Mouse (Mus musculus) embryonic facial prominence, embryonic 10.5 days (tissue): ENCODE data around the gene Klhl32. TPM values are rescaled to one million over a fixed set of nuclear protein-coding genes. Genes with fewer than 3 reads are reported as not detected.
"Not testable (repeated sequence)": the region's sequence is repeated elsewhere in the genome, so short reads cannot be mapped to it uniquely, and the experiment has no call there.

Experiments used
- DNase-seq: peaks from one replicate; pipeline ENCODE4 v3.0.0-alpha.2; 2017; ENCODE audit warnings: low spot score
- H3K27ac ChIP-seq: fragments of 300-500 bp; sonication (generic); replicated peaks from 2 replicates; pipeline ENCODE4 v1.5.1; 2016; ENCODE audit warnings: mild to moderate bottlenecking
- H3K27me3 ChIP-seq: fragments of 300-500 bp; sonication (generic); replicated peaks from 2 replicates; pipeline ENCODE4 v1.6.1; 2016; ENCODE audit warnings: low read depth, mild to moderate bottlenecking; ENCODE audit not compliant: poor library complexity, severe bottlenecking
- H3K36me3 ChIP-seq: fragments of 300-500 bp; sonication (generic); replicated peaks from 2 replicates; pipeline ENCODE4 v1.6.1; 2016; ENCODE audit warnings: mild to moderate bottlenecking, moderate library complexity
- H3K4me1 ChIP-seq: fragments of 300-500 bp; sonication (generic); 2 replicates; pipeline ENCODE4 v1.6.1; 2016
- H3K4me3 ChIP-seq: fragments of 300-500 bp; sonication (generic); 2 replicates; pipeline ENCODE4 v1.5.1; 2016; ENCODE audit warnings: mild to moderate bottlenecking, moderate library complexity
- H3K9me3 ChIP-seq: fragments of 300-500 bp; sonication (generic); 2 replicates; pipeline ENCODE4 v1.6.1; 2016; ENCODE audit warnings: mild to moderate bottlenecking
- WGBS: fragments of 180-500 bp; shearing (Covaris S2); methylation state at CpG from one replicate; pipeline ENCODE4 v1.1.7; 2016; 5-methylcytosine and 5-hydroxymethylcytosine counted together
- polyA plus RNA-seq: library from polyadenylated mRNA; unstranded; fragments of >200 nt; fragmentation: Nextera tagmentation; extraction: Ambion mirVana; gene quantifications from 2 replicates; pipeline ENCODE4 v1.2.1, GENCODE M21; 2016

Klhl32 gene
- polyA plus RNA-seq, 1 experiment from 2014 or later: 2.3 TPM

DNA sequence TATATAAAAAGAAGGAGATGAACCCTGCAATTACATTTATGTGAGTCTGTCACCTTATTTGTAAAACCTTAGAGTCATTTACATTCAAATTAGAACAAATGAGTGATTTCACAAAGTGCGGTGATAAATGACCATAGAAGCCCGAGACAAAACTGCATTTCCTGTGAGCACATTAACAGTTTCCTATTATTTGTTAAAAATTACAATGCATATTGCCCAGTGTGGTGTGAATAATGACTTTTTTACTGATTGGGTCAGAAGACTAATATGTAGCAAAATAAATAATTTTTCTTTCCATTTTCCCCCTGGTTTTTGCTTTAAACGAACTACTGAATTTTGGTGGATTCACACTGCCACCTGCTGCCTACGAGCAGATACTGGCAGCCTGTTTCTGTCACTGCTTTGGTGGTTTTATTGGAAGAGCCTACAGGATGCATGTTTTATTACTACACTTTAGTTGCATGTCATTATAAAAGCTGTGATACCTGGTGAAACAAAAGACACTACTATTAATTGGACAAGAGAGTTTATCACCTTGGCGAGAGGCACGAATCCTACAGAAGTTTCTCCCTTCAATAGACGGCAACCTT is 152.3 kb downstream of the Klhl32 start:
- Histone ChIP-seq H3K27ac (no peak overlapping the region), H3K4me3 (no peak overlapping the region), H3K4me1 (no peaks in the 10 kb centered on the region), H3K27me3 (no peaks in the 10 kb centered on the region), H3K9me3 (no peaks in the 10 kb centered on the region), H3K36me3 (no peaks in the 10 kb centered on the region)
- WGBS: 74% methylated on average over 7 of the region's 7 CpGs
- DNase-seq: peak; percentile 13

- no peaks in the 10 kb centered on the region for H3K36me3 ChIP-seq
- 79% methylated on average over 2 of the region's 2 CpGs for WGBS
- H3K9me3 ChIP-seq: no peaks in the 10 kb centered on the region
- H3K4me1 ChIP-seq: no peaks in the 10 kb centered on the region
- no peak overlapping the region for H3K27ac ChIP-seq
- no peaks in the 10 kb centered on the region for H3K27me3 ChIP-seq
- no peak overlapping the region for H3K4me3 ChIP-seq
- DNase-seq: no peak
Observed at GRCm38 (mm10) chr4:24680080-24680479, 170.8 kb downstream of the Klhl32 start.

GRCm38 (mm10) chr4:24670007-24670406 is 180.9 kb downstream of the Klhl32 start:
- no peaks in the 10 kb centered on the region for H3K36me3 ChIP-seq
- H3K9me3 ChIP-seq: no peaks in the 10 kb centered on the region
- H3K27me3 ChIP-seq: no peaks in the 10 kb centered on the region
- no peak overlapping the region for H3K27ac ChIP-seq
- no peak overlapping the region for H3K4me3 ChIP-seq
- DNase-seq: no peak
- no peaks in the 10 kb centered on the region for H3K4me1 ChIP-seq
- WGBS: 86% methylated on average over 10 of the region's 10 CpGs

DNA sequence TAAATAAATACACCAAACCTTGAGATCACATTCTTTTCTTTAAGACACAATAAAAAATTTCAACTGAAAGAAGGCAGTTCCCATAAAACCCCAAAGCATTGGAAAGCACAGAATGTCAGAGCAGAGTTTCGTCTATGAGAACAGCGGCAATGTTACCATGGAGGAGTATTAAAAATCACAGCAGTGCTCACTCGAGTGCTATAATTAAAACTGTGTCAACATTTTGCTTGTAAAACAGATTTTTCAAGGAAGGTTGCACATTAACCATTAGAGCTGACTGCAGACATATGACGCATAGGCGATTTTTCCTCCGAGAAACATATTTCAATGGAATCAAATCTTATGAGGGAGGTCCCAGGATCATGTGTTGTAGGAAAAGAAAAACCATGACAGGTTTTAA is 191.7 kb downstream of the Klhl32 start:
- no peak overlapping the region for H3K4me3 ChIP-seq
- H3K9me3 ChIP-seq: no peaks in the 10 kb centered on the region
- H3K27me3 ChIP-seq: no peaks in the 10 kb centered on the region
- WGBS: 94% methylated on average over 6 of the region's 6 CpGs
- H3K4me1 ChIP-seq: no peaks in the 10 kb centered on the region
- DNase-seq: no peak
- H3K27ac ChIP-seq: no peak overlapping the region
- H3K36me3 ChIP-seq: no peaks in the 10 kb centered on the region

DNA sequence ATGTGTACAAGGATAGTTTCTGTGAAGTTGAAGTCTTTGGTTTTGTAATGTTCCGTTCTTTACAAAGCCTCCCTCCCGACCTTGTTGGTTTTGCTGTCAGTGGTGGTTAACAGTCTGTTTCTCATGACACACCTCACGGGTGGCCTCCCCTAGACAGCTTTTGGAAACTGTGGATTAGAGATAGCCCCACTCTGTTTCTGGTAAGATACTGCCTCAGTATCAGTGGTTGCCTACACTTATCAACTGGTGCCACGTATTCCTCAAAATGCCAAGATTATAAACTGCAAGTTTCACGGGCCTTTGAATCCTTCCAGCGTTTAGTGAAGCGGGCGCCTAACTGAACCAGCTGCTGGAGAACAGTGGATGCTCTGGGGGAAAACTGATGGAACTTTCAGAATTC is 206.2 kb downstream of the Klhl32 start:
- DNase-seq, H3K27ac ChIP-seq, H3K9me3 ChIP-seq, H3K27me3 ChIP-seq, H3K4me3 ChIP-seq, H3K36me3 ChIP-seq, H3K4me1 ChIP-seq: not testable (repeated sequence)
- WGBS: 94% methylated on average over 7 of the region's 8 CpGs

- 82% methylated on average over 2 of the region's 2 CpGs for WGBS
- DNase-seq: no peak
- Histone ChIP-seq H3K9me3 (no peaks in the 10 kb centered on the region), H3K27me3 (no peaks in the 10 kb centered on the region), H3K27ac (no peak overlapping the region), H3K36me3 (no peaks in the 10 kb centered on the region), H3K4me1 (no peaks in the 10 kb centered on the region), H3K4me3 (no peak overlapping the region)
Observed at GRCm38 (mm10) chr4:24642306-24642705, 208.6 kb downstream of the Klhl32 start.

- Histone ChIP-seq H3K27ac (no peak overlapping the region), H3K27me3 (no peaks in the 10 kb centered on the region), H3K9me3 (no peaks in the 10 kb centered on the region), H3K4me1 (0 out of 2 replicates have a peak, but pooled peaks cover 6% of the 10 kb centered on the region), H3K36me3 (no peaks in the 10 kb centered on the region), H3K4me3 (no peak overlapping the region)
- DNase-seq: peak; percentile 23
- WGBS: 73% methylated on average over 9 of the region's 9 CpGs
Observed at GRCm38 (mm10) chr4:24631177-24631911, 219.6 kb downstream of the Klhl32 start.

DNA sequence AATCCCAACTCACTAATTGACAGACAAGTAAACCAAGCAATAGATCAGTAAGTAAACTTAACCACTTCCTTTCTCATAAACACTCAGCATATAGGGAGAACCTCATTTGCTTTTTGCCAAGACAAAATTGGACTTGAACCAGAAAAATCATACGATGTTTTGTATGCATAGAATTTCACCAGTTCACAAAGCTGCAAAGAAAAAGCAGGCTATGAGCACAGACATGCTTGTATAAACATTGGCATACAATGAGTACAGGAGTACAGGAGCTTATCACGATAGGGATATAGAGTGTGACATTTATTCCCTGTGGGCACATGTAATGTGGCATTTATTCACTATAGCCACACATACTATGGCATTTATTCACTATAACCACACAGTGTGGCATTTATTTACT is 220.5 kb downstream of the Klhl32 start:
- no peaks in the 10 kb centered on the region for H3K27me3 ChIP-seq
- no peak for DNase-seq
- no peaks in the 10 kb centered on the region for H3K9me3 ChIP-seq
- 86% methylated on average over 2 of the region's 2 CpGs for WGBS
- no peak overlapping the region for H3K27ac ChIP-seq
- H3K36me3 ChIP-seq: no peaks in the 10 kb centered on the region
- H3K4me1 ChIP-seq: 0 out of 2 replicates have a peak, but pooled peaks cover 6% of the 10 kb centered on the region
- no peak overlapping the region for H3K4me3 ChIP-seq

DNA sequence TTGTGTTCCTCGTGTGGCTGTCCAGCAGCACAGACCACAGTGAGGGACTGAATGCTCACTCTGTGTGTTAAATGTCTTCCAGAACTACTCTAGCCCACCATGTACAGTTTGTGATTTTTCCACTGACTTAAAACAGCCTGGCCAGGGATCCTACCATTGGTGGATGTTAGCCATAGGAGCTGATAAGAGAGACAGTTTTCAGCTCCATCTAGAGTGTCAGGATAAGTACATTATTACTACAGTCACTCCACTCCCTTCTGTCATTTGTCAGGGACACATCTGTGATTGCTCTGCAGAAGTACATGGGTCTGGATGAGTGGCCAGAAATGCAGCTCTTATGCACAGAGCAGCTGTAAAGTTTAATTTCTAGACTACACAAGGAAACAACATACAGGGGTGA is 223.1 kb downstream of the Klhl32 start:
- H3K36me3 ChIP-seq: no peaks in the 10 kb centered on the region
- H3K4me3 ChIP-seq: no peak overlapping the region
- 69% methylated on average over 1 of the region's 1 CpGs for WGBS
- H3K27ac ChIP-seq: no peak overlapping the region
- no peak for DNase-seq
- 0 out of 2 replicates have a peak, but pooled peaks cover 6% of the 10 kb centered on the region for H3K4me1 ChIP-seq
- no peaks in the 10 kb centered on the region for H3K27me3 ChIP-seq
- H3K9me3 ChIP-seq: no peaks in the 10 kb centered on the region

DNA sequence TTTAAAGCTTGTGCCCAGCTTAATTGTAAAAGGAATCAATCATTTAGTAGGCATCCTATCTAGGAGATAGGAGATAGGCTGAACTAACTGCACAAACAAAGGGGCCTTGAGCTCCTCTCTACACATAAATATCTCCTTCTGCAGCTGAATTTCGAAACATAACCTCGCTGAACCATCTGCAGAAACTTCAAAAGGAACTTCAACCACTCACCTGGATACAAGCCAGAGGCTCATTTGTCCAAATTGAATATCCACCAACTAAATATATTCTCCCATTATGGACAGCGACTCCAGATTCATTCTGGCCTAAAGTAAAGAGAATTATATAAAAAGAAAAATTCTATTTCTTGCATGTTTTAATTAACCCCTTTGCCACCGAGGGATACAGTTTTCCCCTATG is 224.2 kb downstream of the Klhl32 start:
- Histone ChIP-seq H3K27me3 (no peaks in the 10 kb centered on the region), H3K27ac (no peak overlapping the region), H3K4me3 (no peak overlapping the region), H3K36me3 (no peaks in the 10 kb centered on the region), H3K9me3 (no peaks in the 10 kb centered on the region), H3K4me1 (0 out of 2 replicates have a peak, but pooled peaks cover 6% of the 10 kb centered on the region)
- 84% methylated on average over 4 of the region's 4 CpGs for WGBS
- no peak for DNase-seq

DNA sequence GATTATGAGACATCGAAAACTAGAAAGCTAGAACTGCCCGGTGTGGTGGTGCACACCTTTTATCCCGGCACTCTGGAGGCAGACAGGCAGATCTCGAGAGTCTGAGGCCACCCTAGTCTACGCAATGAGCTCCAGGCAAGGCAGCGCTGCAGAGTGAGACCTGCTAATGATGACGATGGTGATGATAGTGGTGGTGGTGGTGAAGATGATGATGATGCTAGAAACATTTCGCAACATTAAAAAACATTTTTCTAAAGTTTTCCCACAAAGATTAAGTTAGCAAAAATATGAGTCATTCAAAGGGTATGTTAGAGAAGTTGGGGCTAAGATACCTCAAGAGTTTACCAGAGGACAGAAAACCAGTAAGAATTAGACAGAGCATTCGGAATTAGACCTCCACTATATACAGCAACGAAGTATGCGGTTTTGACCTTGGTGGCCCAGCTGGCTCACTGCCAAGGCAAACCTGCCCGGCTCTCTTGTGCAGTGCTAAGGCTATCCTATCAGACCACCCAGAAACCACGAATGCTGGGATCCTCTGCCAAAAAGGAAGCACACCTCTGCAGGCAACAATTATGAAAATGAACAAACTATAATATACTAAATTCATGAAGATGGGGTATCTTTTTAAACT is 224.9 kb downstream of the Klhl32 start:
- no peak overlapping the region for H3K27ac ChIP-seq
- DNase-seq: no peak
- WGBS: 85% methylated on average over 13 of the region's 13 CpGs
- H3K9me3 ChIP-seq: no peaks in the 10 kb centered on the region
- H3K36me3 ChIP-seq: no peaks in the 10 kb centered on the region
- H3K4me3 ChIP-seq: no peak overlapping the region
- H3K4me1 ChIP-seq: 0 out of 2 replicates have a peak, but pooled peaks cover 2% of the 10 kb centered on the region
- no peaks in the 10 kb centered on the region for H3K27me3 ChIP-seq

- no peaks in the 10 kb centered on the region for H3K36me3 ChIP-seq
- H3K9me3 ChIP-seq: no peaks in the 10 kb centered on the region
- DNase-seq: no peak
- no peak overlapping the region for H3K27ac ChIP-seq
- H3K4me3 ChIP-seq: no peak overlapping the region
- 80% methylated on average over 9 of the region's 9 CpGs for WGBS
- H3K27me3 ChIP-seq: no peaks in the 10 kb centered on the region
- no peaks in the 10 kb centered on the region for H3K4me1 ChIP-seq
Observed at GRCm38 (mm10) chr4:24621422-24622187, 229.3 kb downstream of the Klhl32 start.
